Mouse (Mus musculus): ENCODE measurements around the gene Lat. TPM values are rescaled to one million over a fixed set of nuclear protein-coding genes. Genes with fewer than 3 reads are reported as not detected.
"Not testable (repeated sequence)": the region's sequence is repeated elsewhere in the genome, so short reads cannot be mapped to it uniquely, and the experiment has no call there.

The Lat gene
- total RNA-seq (2018; cell fraction: chromatin; rRNA removed), result 10 to 100 TPM in 2 of 26 experiments, 1 to 10 TPM in 24; 1.1 to 15.9 (median 4.1) TPM
- total RNA-seq (2018; cell fraction: cytosol; rRNA removed), result 1 to 10 TPM in 12 of 26 experiments, under 1 TPM in 12, not detected in 2; 0.22 to 1.7 (median 0.98) TPM
- total RNA-seq (2018; cell fraction: nucleus; rRNA removed), result 1 to 10 TPM in 17 of 26 experiments, under 1 TPM in 9; 0.29 to 5.4 (median 1.8) TPM
- polyA plus RNA-seq (2018), result 0.96 to 1.1 TPM (median 1.0 TPM) in 3 replicates

DNA sequence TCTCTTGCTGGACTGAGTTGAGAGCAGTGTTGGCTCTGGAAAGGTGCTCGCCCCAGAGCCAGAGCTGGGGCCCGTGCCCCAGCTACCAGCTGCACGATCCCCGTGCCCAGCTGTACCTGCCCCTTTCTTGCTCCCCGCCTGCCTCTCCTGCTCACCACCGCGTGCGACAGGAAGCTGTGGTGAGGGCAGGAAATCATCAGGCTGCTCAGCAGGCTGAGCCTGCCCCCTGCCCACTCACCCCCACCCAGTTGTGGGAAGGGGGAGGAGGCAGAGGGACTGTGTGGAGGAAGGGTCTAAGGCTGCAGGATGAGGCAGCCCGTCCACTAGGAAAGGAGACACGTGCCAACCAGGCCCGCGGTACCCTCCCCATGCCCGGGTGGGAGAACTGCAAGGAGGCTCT, at the start of gene Lat:
Gene Lat (minus strand): TSS at position 178 of the 400 bp plus-strand sequence.
- no peak within 1 kb of the TSS for H3K27ac ChIP-seq
- H3K79me2 ChIP-seq (ENCODE audit: inconsistent target), result peaks cover 9% of the 10 kb centered on the region; the same call in 1 of the 2 replicates
- H3K36me3 ChIP-seq (ENCODE audit: inconsistent target), result peaks cover 47% of the 10 kb centered on the region
- WGBS (ENCODE audit: missing documents), result 20% methylated on average over 13 of the region's 13 CpGs
- no peak within 1 kb of the TSS for H3K4me3 ChIP-seq (ENCODE audit: inconsistent target)

DNA sequence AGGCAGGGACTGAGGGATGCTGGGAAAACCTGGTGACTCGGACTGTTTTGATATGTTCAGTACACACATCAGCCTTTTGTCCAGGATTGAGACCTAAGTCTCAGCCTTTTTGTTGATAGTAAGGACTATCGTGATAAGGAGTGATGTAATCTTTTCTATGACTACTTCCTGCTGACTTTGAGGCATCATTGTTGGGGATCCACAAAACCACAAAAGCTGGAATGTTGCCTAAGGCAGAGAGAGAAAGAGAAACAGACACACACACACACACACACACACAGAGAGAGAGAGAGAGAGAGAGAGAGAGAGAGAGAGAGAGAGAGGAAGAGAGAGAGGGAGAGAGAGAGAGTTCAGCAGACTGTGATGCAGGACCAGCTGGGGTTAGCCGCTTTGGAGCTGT, 49.1 kb upstream of the Lat start:
- WGBS (ENCODE audit: missing documents), result 42% methylated on average over 3 of the region's 3 CpGs
- no peak overlapping the region for H3K27ac ChIP-seq
- H3K4me3 ChIP-seq (ENCODE audit: inconsistent target), result no peak overlapping the region
- H3K36me3 ChIP-seq (ENCODE audit: inconsistent target), result no peaks in the 10 kb centered on the region
- no peaks in the 10 kb centered on the region for H3K79me2 ChIP-seq (ENCODE audit: inconsistent target)

DNA sequence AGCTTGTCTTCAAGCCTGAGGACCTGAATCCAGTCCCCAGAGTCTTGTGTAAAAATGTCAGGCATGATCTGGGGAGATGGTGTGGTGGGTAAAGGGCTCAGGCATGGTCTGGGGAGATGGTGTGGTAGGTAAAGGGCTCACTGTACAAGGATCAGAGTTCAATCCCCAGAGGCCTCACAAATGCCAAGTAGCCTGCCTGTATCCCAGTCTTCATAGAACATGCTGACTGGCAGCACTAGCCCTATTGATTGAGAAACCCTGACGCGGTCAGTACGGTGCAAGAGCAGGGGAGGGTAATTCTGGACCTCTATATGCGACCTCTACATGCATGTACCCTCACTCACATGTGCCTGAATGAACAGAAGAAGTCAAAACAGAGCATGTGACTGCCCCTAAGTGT, 48.2 kb upstream of the Lat start:
- Histone ChIP-seq H3K79me2 (ENCODE audit: inconsistent target) (no peaks in the 10 kb centered on the region), H3K27ac (no peak overlapping the region), H3K36me3 (ENCODE audit: inconsistent target) (no peaks in the 10 kb centered on the region), H3K4me3 (ENCODE audit: inconsistent target) (no peak overlapping the region)
- WGBS (ENCODE audit: missing documents), result 93% methylated on average over 4 of the region's 4 CpGs

DNA sequence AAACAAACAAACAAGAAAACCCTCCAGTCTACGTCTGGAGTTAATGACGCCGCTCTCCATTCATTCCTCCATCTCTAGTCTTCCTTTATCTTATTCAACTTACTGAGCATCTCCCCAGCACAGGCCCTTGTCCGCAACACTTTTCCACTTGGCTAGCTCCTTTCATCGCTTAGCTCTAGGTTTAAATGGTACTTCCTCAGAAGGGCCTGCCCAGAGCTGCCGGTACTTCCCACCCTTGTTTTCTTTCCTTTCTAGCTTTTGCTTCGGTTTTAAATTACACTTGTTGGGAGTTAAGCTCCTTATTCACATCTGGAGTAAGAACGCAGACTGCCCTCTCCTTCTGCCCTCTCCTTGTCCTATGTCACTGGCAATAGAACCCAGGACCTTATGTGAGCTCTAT, 47.7 kb upstream of the Lat start:
- H3K27ac ChIP-seq, result no peak overlapping the region
- no peaks in the 10 kb centered on the region for H3K36me3 ChIP-seq (ENCODE audit: inconsistent target)
- no peaks in the 10 kb centered on the region for H3K79me2 ChIP-seq (ENCODE audit: inconsistent target)
- H3K4me3 ChIP-seq (ENCODE audit: inconsistent target), result no peak overlapping the region
- 68% methylated on average over 8 of the region's 8 CpGs for WGBS (ENCODE audit: missing documents)

- H3K36me3 ChIP-seq (ENCODE audit: inconsistent target), result no peaks in the 10 kb centered on the region
- no peak overlapping the region for H3K27ac ChIP-seq
- H3K79me2 ChIP-seq (ENCODE audit: inconsistent target), result no peaks in the 10 kb centered on the region
- WGBS (ENCODE audit: missing documents), result 39% methylated on average over 2 of the region's 2 CpGs
- H3K4me3 ChIP-seq (ENCODE audit: inconsistent target), result no peak overlapping the region
Measured at GRCm38 (mm10) chr7:126416615-126417014, 47.2 kb upstream of the Lat start.

DNA sequence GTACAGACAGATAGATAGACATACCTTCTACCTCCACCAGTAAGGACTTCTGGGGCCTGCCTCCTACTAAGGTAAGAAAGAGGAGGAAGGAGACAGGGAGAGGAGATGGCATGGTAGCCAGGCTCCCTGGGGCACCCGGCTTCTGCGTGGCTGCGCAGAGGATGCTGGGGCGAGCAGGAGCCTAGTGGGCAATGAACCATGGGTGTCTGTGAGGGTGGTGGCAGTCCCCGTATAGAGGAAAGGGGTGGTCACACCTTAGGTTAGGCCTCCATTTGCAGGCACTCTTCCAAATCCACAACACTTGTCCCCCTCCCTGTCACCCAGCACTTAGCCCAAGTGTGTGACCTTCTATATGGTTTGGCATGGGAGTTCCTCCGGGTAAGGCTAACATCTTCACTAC, 45.4 kb upstream of the Lat start, which contains the start of gene Cd19:
Gene Cd19 (minus strand): TSS at position 165 of the 400 bp plus-strand sequence.
- Histone ChIP-seq H3K27ac (no peak within 1 kb of the TSS), H3K79me2 (ENCODE audit: inconsistent target) (no peaks in the 10 kb centered on the region), H3K4me3 (ENCODE audit: inconsistent target) (no peak within 1 kb of the TSS), H3K36me3 (ENCODE audit: inconsistent target) (no peaks in the 10 kb centered on the region)
- 89% methylated on average over 6 of the region's 6 CpGs for WGBS (ENCODE audit: missing documents)

DNA sequence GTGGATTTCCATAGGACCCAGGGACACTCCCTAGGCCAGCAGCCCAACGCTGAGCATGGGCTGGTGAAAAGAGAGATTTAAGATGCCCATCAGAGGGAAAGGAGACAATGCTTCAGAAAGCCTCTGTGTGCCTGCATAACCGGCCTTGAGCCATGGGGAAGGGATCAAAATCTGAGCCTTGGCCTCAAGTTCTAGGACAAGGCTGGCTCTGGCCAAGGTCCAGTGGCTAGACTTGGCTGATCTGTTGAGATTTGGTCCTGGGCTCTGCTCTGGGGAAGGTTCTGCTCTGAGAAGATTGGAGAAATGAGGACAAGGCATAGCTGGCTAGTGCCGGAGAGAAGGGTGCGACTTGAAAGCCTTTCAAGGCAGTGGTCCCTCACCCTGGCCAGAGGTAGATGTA, 41.7 kb upstream of the Lat start:
- no peaks in the 10 kb centered on the region for H3K36me3 ChIP-seq (ENCODE audit: inconsistent target)
- no peaks in the 10 kb centered on the region for H3K79me2 ChIP-seq (ENCODE audit: inconsistent target)
- H3K27ac ChIP-seq, result no peak overlapping the region
- no peak overlapping the region for H3K4me3 ChIP-seq (ENCODE audit: inconsistent target)
- WGBS (ENCODE audit: missing documents), result 95% methylated on average over 4 of the region's 4 CpGs

- Histone ChIP-seq H3K4me3 (ENCODE audit: inconsistent target) (no peak overlapping the region), H3K27ac (no peak overlapping the region), H3K79me2 (ENCODE audit: inconsistent target) (no peaks in the 10 kb centered on the region), H3K36me3 (ENCODE audit: inconsistent target) (no peaks in the 10 kb centered on the region)
- WGBS (ENCODE audit: missing documents), result 85% methylated on average over 2 of the region's 2 CpGs
Measured at GRCm38 (mm10) chr7:126408686-126409085, 39.3 kb upstream of the Lat start.

- H3K36me3 ChIP-seq (ENCODE audit: inconsistent target); H3K4me3 ChIP-seq (ENCODE audit: inconsistent target); H3K27ac ChIP-seq; H3K79me2 ChIP-seq (ENCODE audit: inconsistent target): not testable (repeated sequence)
- WGBS (ENCODE audit: missing documents), result 84% methylated on average over 4 of the region's 8 CpGs
Measured at GRCm38 (mm10) chr7:126402518-126402917, 33.1 kb upstream of the Lat start.

- Histone ChIP-seq H3K79me2 (ENCODE audit: inconsistent target) (no peaks in the 10 kb centered on the region), H3K27ac (no peak overlapping the region), H3K36me3 (ENCODE audit: inconsistent target) (no peaks in the 10 kb centered on the region), H3K4me3 (ENCODE audit: inconsistent target) (no peak overlapping the region)
- 6% methylated on average over 5 of the region's 5 CpGs for WGBS (ENCODE audit: missing documents)
Measured at GRCm38 (mm10) chr7:126399548-126399947, 30.2 kb upstream of the Lat start.

DNA sequence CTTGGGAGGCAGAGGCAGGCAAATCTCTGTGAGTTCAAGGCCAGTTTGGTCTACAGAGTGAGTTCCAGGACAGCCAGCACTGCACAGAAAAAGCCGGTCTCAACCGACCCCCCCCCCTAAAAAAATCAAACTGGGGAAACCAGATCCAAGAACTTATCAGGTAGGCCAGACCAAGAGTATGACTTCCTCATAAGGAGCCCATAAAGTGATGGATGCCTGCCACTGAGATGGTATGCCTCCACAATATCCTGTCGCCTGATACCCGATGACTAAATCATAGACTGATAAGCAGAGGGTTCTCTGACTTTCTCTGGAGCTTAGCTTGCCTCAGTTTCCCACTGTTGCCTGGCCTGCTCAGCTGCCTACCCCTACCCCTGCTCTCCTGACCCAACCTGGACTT, 28.5 kb upstream of the Lat start:
- 80% methylated on average over 4 of the region's 4 CpGs for WGBS (ENCODE audit: missing documents)
- Histone ChIP-seq H3K79me2 (ENCODE audit: inconsistent target) (no peaks in the 10 kb centered on the region), H3K36me3 (ENCODE audit: inconsistent target) (no peaks in the 10 kb centered on the region), H3K27ac (no peak overlapping the region), H3K4me3 (ENCODE audit: inconsistent target) (no peak overlapping the region)

GRCm38 (mm10) chr7:126397221-126397620, 27.9 kb upstream of the Lat start:
- H3K36me3 ChIP-seq (ENCODE audit: inconsistent target), result no peaks in the 10 kb centered on the region
- no peaks in the 10 kb centered on the region for H3K79me2 ChIP-seq (ENCODE audit: inconsistent target)
- no peak overlapping the region for H3K4me3 ChIP-seq (ENCODE audit: inconsistent target)
- 77% methylated on average over 6 of the region's 6 CpGs for WGBS (ENCODE audit: missing documents)
- H3K27ac ChIP-seq, result no peak overlapping the region

- H3K27ac ChIP-seq, result no peak within 1 kb of the TSS
- no peaks in the 10 kb centered on the region for H3K79me2 ChIP-seq (ENCODE audit: inconsistent target)
- under 1% methylated on average over 59 of the region's 59 CpGs for WGBS (ENCODE audit: missing documents)
- peak within 1 kb of the TSS; percentile 57 for H3K4me3 ChIP-seq (ENCODE audit: inconsistent target)
- H3K36me3 ChIP-seq (ENCODE audit: inconsistent target), result no peaks in the 10 kb centered on the region
Measured at GRCm38 (mm10) chr7:126396298-126397119, 27.1 kb upstream of the Lat start, which contains the start of gene Nfatc2ip. Gene Nfatc2ip (minus strand): TSS chr7:126396737.

- 97% methylated on average over 7 of the region's 7 CpGs for WGBS (ENCODE audit: missing documents)
- not testable (repeated sequence) for H3K27ac ChIP-seq; H3K4me3 ChIP-seq (ENCODE audit: inconsistent target); H3K79me2 ChIP-seq (ENCODE audit: inconsistent target)
- H3K36me3 ChIP-seq (ENCODE audit: inconsistent target), result peaks cover 13% of the 10 kb centered on the region; the same call in 1 of the 2 replicates
Measured at GRCm38 (mm10) chr7:126392086-126392884, 22.9 kb upstream of the Lat start.
